Mouse (Mus musculus) ES-E14 (cell line): ENCODE data around the gene Foxo6. TPM values are rescaled to one million over a fixed set of nuclear protein-coding genes. Genes with fewer than 3 reads are reported as not detected.

ENCODE experiments used
- DNase-seq: peaks from one replicate; pipeline ENCODE4 v3.0.0-alpha.2; 2013; ENCODE audit warnings: low read depth, low spot score
- H3K27ac ChIP-seq: 2 replicates; pipeline ENCODE4 v1.5.1; 2012; ENCODE audit warnings: low read depth, mild to moderate bottlenecking, low read length, moderate library complexity, mixed read lengths; ENCODE audit not compliant: poor library complexity, insufficient read depth, severe bottlenecking
- H3K36me3 ChIP-seq: 2 replicates; pipeline ENCODE4 v1.6.1; 2012; ENCODE audit warnings: mild to moderate bottlenecking, low read length, moderate library complexity, mixed read lengths; ENCODE audit not compliant: control insufficient read depth, poor library complexity, insufficient read depth, severe bottlenecking
- H3K4me1 ChIP-seq, 2 experiments: fragments of 150-350 bp in 1 of 2; sonication (generic) in 1 of 2; 2 replicates each; pipeline ENCODE4 v1.6.1; 2012; ENCODE audit warnings: low read length in 2 of 2, mild to moderate bottlenecking in 1 of 2, mixed read lengths in 1 of 2; ENCODE audit not compliant: control insufficient read depth in 2 of 2, insufficient read depth in 2 of 2, poor library complexity in 1 of 2
- H3K4me3 ChIP-seq, 2 experiments: fragments of 150-350 bp in 1 of 2; sonication (generic) in 1 of 2; 2 replicates each; pipeline ENCODE4 v1.5.1; 2012; ENCODE audit warnings: low read length in 2 of 2, low read depth in 1 of 2, mild to moderate bottlenecking in 1 of 2, mixed read lengths in 1 of 2; ENCODE audit not compliant: insufficient read depth in 1 of 2, poor library complexity in 1 of 2, severe bottlenecking in 1 of 2
- H3K9ac ChIP-seq: 2 replicates; pipeline ENCODE4 v1.6.1; 2012; ENCODE audit warnings: low read depth, mild to moderate bottlenecking, low read length, mixed read lengths; ENCODE audit not compliant: poor library complexity, insufficient read depth, severe bottlenecking
- H3K9me3 ChIP-seq: fragments of 150-350 bp; sonication (generic); 2 replicates; pipeline ENCODE4 v1.6.1; 2012; ENCODE audit warnings: low read depth, mild to moderate bottlenecking, low read length; ENCODE audit not compliant: control insufficient read depth, insufficient read depth
- CHD2 ChIP-seq: IDR thresholded peaks from 2 replicates; pipeline ENCODE4 v1.6.1; 2014; ENCODE audit warnings: mild to moderate bottlenecking, low read depth, low read length, inconsistent platforms
- HCFC1 ChIP-seq: IDR thresholded peaks from 2 replicates; pipeline ENCODE4 v1.6.1; 2012; ENCODE audit warnings: low read length, inconsistent platforms, borderline replicate concordance; ENCODE audit not compliant: insufficient read depth
- MAFK ChIP-seq: IDR thresholded peaks from 2 replicates; pipeline ENCODE4 v1.6.1; 2014; ENCODE audit warnings: mild to moderate bottlenecking, low read depth, low read length, inconsistent platforms; ENCODE audit not compliant: insufficient read depth
- ZC3H11A ChIP-seq: IDR thresholded peaks from 2 replicates; pipeline ENCODE4 v1.6.1; 2012; ENCODE audit warnings: low read depth, mild to moderate bottlenecking, inconsistent platforms, low read length, borderline replicate concordance
- ZNF384 ChIP-seq: IDR thresholded peaks from 2 replicates; pipeline ENCODE4 v1.6.1; 2012; ENCODE audit warnings: low read depth, low read length, inconsistent platforms
- in situ Hi-C, 2 experiments: fragments of 600-800 bp; cut with MboI; formaldehyde crosslinking; loops; one replicate each; pipeline ENCODE4 v1.15.1; 2025; ENCODE audit warnings: low sequenced_read_pairs in 2 of 2, inconsistent platforms in 1 of 2; ENCODE audit not compliant: unreplicated experiment in 2 of 2
- total RNA-seq: library from RNA; depleted of rRNA; stranded (reverse); fragments of 300-350 nt; gene quantifications from 2 replicates; pipeline ENCODE4 v1.2.3, GENCODE M21; 2012

Gene Foxo6
- total RNA-seq, 1 experiment = 0.98 TPM

DNA sequence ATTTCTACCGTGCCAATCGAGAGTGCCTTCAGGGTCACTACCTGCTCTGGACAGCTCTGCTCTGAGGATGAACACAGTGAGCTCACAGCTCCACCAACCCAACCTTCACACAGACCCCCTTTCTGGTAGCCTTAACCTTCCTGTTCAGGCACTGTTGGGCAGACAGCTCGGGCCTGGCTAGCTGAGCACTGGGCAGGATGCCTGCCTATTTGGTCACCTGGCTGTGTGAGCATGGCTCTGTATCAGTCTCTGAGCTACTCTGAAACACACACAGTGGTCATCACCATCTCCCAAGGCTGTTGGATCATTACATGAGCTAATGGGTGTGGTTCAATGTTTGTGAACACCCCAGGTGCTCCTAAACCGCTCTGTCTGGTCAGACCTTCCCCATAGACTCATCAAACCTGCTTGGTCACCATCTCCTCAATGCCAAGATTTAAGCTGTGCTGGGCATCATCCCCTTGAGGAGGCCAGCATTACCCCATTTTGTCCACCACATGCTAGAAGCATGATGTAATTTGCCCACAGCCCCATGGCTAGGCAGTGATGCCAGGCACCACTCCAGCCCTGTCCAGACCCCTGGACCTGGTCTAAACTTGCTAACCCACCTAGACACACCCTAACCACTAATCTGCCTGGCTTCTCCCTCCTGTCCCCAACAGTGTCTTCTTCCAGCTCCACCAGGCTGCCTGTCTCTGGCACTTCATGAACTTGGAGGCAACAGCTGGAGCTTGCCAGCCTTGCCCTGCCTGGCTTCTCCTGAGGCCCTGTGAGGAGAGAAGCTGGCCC lies 16.8 kb downstream of the Foxo6 start:
- no peak overlapping the region for H3K9ac ChIP-seq
- peaks cover 8 to 23% of the 10 kb centered on the region in 2 experiments; a peak in 3 of 4 replicates for H3K4me1 ChIP-seq
- H3K4me3 ChIP-seq = no peak overlapping the region
- DNase-seq = no peak
- no peaks in the 10 kb centered on the region for H3K36me3 ChIP-seq
- TF ChIP-seq ZC3H11A (no peak), MAFK (no peak), CHD2 (no peak), HCFC1 (no peak), ZNF384 (no peak)
- no peak overlapping the region for H3K27ac ChIP-seq
- in situ Hi-C loops = no loop called here
- H3K9me3 ChIP-seq = no peaks in the 10 kb centered on the region

DNA sequence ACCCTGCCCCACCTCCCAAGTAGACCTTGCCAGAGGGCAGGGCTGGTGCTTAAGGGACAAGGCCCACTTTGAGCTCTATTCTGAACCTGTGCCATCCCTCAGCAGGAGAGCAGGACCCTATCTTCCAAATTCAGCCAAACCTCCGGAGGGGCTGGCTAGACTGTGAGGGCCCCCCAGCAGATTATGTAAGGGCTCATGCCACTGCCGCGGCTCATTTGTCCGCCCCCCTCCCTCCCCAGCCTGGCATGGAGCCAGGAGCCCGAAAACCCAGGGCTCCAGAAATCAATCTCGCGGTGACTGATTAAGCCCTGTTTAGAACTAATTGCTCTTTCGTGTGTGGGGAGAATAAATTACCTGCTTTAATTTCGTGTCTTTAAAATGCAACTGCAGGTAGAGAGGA lies 17.7 kb downstream of the Foxo6 start:
- Histone ChIP-seq H3K9ac (no peak overlapping the region), H3K4me3 (no peak overlapping the region), H3K27ac (no peak overlapping the region), H3K4me1 (peaks cover 8 to 20% of the 10 kb centered on the region in 2 experiments; a peak in 3 of 4 replicates), H3K9me3 (no peaks in the 10 kb centered on the region), H3K36me3 (no peaks in the 10 kb centered on the region)
- TF ChIP-seq ZC3H11A (no peak), HCFC1 (no peak), CHD2 (no peak), MAFK (no peak), ZNF384 (no peak)
- in situ Hi-C loops = no loop called here
- DNase-seq = no peak

DNA sequence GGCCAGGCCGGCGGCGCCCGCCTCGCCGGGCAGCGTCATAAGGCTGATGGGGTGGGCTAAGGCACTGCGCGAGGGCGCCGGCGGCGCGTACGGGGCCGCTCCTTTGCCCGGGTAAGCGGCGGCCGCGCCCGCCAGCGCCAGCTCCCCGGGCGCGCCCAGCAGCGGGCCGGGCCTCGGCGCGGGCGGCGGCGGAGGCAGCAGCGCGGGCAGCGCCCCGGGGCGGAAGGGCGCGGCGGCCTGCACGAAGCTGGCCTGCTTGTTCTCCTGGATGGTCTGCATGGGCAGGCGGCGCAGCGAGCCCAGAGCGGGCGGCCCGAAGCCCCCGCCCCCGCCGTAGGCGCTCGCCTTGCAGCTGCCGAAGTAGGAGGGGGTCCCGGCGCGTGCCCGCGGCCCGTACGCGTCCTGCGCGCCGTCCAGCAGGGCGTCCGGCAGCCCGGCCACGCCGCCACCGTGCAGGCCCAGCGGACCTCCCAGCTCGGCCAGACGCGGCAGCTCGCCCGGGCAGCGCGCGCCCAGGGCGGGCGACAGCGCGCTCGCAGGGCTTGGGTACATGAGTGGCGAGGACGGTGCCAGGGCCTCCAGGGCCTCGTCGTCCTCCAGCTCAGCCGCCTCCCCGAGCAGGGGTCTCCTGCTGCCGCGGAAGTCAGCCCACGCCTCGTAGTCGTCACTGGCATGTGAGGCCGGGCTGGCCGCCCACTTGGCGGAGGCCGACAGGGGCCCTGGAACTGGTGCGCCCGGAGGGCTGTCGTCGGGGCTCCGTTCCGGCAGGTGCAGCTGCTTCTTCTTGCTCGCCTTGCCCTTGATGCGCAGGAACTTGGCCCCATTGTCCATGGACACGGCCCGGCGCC lies 18.7 kb downstream of the Foxo6 start:
- no peaks in the 10 kb centered on the region for H3K9me3 ChIP-seq
- peaks cover 8 to 20% of the 10 kb centered on the region in 2 experiments; a peak in 3 of 4 replicates for H3K4me1 ChIP-seq
- in situ Hi-C loops = no loop called here
- no peak overlapping the region for H3K27ac ChIP-seq
- no peak for TF ChIP-seq ZNF384
- no peak for TF ChIP-seq ZC3H11A
- no peak for TF ChIP-seq CHD2
- no peak for TF ChIP-seq HCFC1
- no peak for TF ChIP-seq MAFK
- H3K36me3 ChIP-seq = no peaks in the 10 kb centered on the region
- peak overlapping the region; percentile 26; the same call in 1 of the 2 replicates for H3K9ac ChIP-seq
- DNase-seq = no peak
- H3K4me3 ChIP-seq = peak overlapping the region; percentile 52 to 70

DNA sequence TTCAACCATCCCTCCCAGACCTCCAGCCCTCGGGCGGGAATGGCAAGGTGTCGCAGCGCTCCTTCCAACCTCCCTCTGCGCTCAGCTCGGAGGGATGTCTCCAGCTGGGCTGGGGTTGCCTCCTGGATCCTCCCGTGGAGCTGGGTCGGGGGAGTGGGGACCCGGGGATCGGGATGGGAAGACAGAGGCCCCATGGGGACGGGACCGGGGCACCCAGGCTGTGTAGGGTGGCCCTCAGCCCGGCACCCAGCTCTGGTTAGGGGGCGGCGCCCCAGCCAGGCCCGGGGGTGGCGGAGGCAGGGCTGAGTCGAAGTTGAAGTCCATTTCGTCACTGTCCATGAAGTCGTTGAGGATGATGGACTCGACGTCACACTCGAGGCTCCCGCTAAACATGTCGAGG lies 19.5 kb downstream of the Foxo6 start:
- no peak overlapping the region for H3K9ac ChIP-seq
- H3K9me3 ChIP-seq = no peaks in the 10 kb centered on the region
- no peak overlapping the region for H3K27ac ChIP-seq
- DNase-seq = no peak
- no peaks in the 10 kb centered on the region for H3K36me3 ChIP-seq
- H3K4me3 ChIP-seq = peak overlapping the region; percentile 19 to 70; a peak in 3 of 4 replicates
- TF ChIP-seq ZC3H11A (no peak), MAFK (no peak), ZNF384 (no peak), HCFC1 (no peak), CHD2 (no peak)
- in situ Hi-C loops = no loop called here
- H3K4me1 ChIP-seq = peaks cover 6 to 20% of the 10 kb centered on the region in 2 experiments; a peak in 3 of 4 replicates
